Mouse (Mus musculus) forebrain, embryonic 15.5 days (tissue): ENCODE data around the gene Uhrf2. TPM values are rescaled to one million over a fixed set of nuclear protein-coding genes. Genes with fewer than 3 reads are reported as not detected.
"Not testable (repeated sequence)": the region's sequence is repeated elsewhere in the genome, so short reads cannot be mapped to it uniquely, and the experiment has no call there.

ENCODE experiments used
- ATAC-seq: fragments of 200-750 bp; cut with Nextera tagmentation; replicated peaks from 2 replicates; pipeline ENCODE4 v1.8.0; 2017; ENCODE audit warnings: mild to moderate bottlenecking, moderate TSS enrichment, moderate library complexity
- H3K27ac ChIP-seq: fragments of 300-500 bp; sonication (generic); replicated peaks from 2 replicates; pipeline ENCODE4 v1.5.1; 2015; ENCODE audit warnings: mild to moderate bottlenecking, inconsistent platforms
- H3K27me3 ChIP-seq: fragments of 300-500 bp; sonication (generic); 2 replicates; pipeline ENCODE4 v1.6.1; 2015; ENCODE audit warnings: inconsistent platforms
- H3K36me3 ChIP-seq: fragments of 300-500 bp; sonication (generic); 2 replicates; pipeline ENCODE4 v1.6.1; 2015; ENCODE audit warnings: mild to moderate bottlenecking, inconsistent platforms
- H3K4me1 ChIP-seq: fragments of 300-500 bp; sonication (generic); 2 replicates; pipeline ENCODE4 v1.6.1; 2015; ENCODE audit warnings: inconsistent platforms
- H3K4me2 ChIP-seq: fragments of 300-500 bp; sonication (generic); replicated peaks from 2 replicates; pipeline ENCODE4 v1.6.1; 2015; ENCODE audit warnings: mild to moderate bottlenecking, inconsistent platforms
- H3K4me3 ChIP-seq: fragments of 300-500 bp; sonication (generic); 2 replicates; pipeline ENCODE4 v1.5.1; 2015; ENCODE audit warnings: mild to moderate bottlenecking, inconsistent platforms
- H3K9ac ChIP-seq: fragments of 300-500 bp; sonication (generic); replicated peaks from 2 replicates; pipeline ENCODE4 v1.6.1; 2015; ENCODE audit warnings: mild to moderate bottlenecking, inconsistent platforms
- H3K9me3 ChIP-seq: fragments of 300-500 bp; sonication (generic); 2 replicates; pipeline ENCODE4 v1.6.1; 2016; ENCODE audit warnings: inconsistent platforms
- WGBS: fragments of 180-500 bp; shearing (Covaris S2); methylation state at CpG from one replicate; pipeline ENCODE4 v1.1.7; 2015; ENCODE audit warnings: mixed read lengths; 5-methylcytosine and 5-hydroxymethylcytosine counted together
- polyA plus RNA-seq: library from polyadenylated mRNA; unstranded; fragments of >200 nt; fragmentation: Nextera tagmentation; extraction: Ambion mirVana; gene quantifications from 2 replicates; pipeline ENCODE4 v1.2.1, GENCODE M21; 2015

Gene Uhrf2
- 68.7 and 69.1 TPM in 2 replicates for polyA plus RNA-seq

DNA sequence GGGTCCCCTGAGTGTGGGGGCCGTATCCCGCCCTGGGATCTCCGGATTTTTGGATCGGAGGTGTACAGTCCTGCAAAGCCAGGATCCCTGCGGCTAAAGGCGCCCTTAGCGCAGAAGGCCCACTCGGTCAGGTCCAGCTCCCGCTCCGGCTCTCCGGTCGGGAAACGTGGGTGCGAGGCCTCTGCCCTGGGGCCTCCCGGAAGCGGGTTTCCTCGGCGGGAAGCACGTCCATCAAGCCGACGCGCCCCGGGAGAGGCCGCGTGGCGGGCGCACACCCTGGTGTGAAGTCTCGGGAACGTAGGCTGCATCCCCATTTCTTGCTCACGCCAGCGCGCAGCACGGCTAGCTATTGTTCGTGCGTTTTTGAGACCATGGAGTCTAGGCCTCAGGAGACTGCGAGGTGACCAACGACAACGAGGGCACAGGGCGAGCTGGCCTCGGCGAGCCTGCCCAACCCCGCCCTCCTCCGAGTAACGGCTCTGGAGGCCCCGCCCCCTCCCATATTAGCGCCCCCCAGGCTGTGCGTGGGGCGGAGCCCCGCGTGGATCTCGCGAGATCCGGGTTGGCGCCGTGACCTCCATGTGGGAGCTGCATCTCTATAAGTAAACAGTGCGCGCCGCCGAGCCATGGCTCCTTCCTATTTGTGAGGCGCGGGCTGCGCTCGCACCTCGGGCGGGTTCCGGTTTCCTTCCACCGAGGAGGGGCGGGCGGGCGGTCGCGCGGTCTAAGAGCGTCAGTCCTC is at the start of gene Uhrf2:
Gene Uhrf2 (plus strand): TSS at position 620 of the 742 bp plus-strand sequence.
- H3K27ac ChIP-seq: peak within 1 kb of the TSS; percentile 93
- peak; percentile 98 for ATAC-seq
- peak within 1 kb of the TSS; percentile 96 for H3K9ac ChIP-seq
- peaks cover 40% of the 10 kb centered on the region for H3K4me1 ChIP-seq
- no peaks in the 10 kb centered on the region for H3K27me3 ChIP-seq
- H3K36me3 ChIP-seq: no peaks in the 10 kb centered on the region
- 2% methylated on average over 74 of the region's 74 CpGs for WGBS
- no peaks in the 10 kb centered on the region for H3K9me3 ChIP-seq
- peak within 1 kb of the TSS; percentile 79 for H3K4me3 ChIP-seq
- peak within 1 kb of the TSS; percentile 64 for H3K4me2 ChIP-seq

DNA sequence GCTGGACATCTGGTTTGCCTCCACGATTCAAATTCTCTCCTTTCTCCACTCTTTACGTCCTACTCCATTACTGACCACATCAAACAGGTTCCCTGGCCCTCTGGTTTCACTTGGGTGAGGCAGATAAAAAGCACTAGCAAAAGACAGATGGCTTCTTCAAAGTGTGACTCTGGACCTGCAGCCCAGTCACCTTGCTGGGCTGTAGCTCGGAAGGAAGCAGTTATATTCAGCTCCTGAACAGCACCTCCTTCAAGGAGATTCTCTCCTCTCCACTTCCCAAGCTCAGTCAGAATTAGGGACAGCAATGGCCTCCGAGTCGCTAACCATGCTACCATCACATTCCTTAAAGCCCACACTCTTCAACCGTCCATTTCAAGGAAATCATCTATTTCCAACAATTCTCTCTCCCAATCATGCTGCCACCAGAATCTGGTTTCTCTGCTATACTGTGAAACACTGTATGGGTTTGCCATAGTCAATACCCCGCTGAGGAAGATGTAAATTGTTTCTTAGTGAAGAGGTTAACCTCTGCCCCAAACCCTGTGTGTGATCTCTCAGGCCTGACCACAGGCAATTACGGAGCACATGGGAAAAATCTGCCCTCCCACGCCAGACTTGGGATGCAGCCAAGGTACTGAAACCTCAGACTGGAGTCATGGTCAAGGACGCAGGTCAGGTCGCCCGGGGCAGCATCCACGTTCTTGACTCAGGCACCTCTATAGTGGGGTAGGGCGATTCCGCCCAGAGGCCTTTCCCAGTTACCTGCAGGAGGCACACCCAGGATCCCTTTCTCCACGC is 45.9 kb upstream of the Uhrf2 start:
- Histone ChIP-seq H3K27me3 (no peaks in the 10 kb centered on the region), H3K4me2 (no peak overlapping the region), H3K9ac (no peak overlapping the region), H3K27ac (no peak overlapping the region), H3K36me3 (no peaks in the 10 kb centered on the region), H3K9me3 (no peaks in the 10 kb centered on the region), H3K4me1 (peaks cover 5% of the 10 kb centered on the region), H3K4me3 (no peak overlapping the region)
- WGBS: 81% methylated on average over 16 of the region's 16 CpGs
- ATAC-seq: no peak

DNA sequence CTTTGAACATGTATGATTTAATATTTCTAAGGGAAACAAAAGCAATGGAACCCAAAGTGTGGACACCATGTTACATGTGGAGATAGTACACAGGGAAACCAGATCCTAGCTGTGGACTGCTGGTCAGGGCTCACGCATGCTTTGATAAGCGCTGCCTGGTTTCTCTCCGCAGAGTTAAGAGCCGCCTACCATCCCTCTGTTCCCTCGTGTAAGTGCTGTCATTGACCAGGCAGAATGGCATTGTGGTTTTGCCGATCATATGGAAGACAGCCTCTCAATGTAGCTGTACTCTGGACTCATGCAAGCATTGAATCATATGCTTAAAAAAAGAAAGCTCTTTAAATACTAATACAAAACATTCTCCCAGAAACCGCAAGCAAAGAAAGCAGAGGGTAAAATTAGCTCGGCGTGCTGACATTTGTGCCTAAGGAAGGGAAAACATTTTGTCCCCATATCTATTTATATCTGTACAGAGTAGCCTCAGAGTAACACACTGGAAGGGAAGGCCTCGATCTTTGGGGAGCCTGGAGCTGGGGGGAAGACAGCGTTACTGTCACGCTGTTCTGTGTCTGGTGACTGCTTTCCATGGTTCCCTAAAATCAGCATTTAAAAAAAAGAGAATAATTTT is 43.7 kb upstream of the Uhrf2 start:
- H3K4me2 ChIP-seq: no peak overlapping the region
- H3K9me3 ChIP-seq: no peaks in the 10 kb centered on the region
- no peaks in the 10 kb centered on the region for H3K4me1 ChIP-seq
- WGBS: 86% methylated on average over 12 of the region's 12 CpGs
- no peak overlapping the region for H3K27ac ChIP-seq
- no peaks in the 10 kb centered on the region for H3K27me3 ChIP-seq
- H3K9ac ChIP-seq: no peak overlapping the region
- H3K4me3 ChIP-seq: no peak overlapping the region
- ATAC-seq: no peak
- H3K36me3 ChIP-seq: no peaks in the 10 kb centered on the region

DNA sequence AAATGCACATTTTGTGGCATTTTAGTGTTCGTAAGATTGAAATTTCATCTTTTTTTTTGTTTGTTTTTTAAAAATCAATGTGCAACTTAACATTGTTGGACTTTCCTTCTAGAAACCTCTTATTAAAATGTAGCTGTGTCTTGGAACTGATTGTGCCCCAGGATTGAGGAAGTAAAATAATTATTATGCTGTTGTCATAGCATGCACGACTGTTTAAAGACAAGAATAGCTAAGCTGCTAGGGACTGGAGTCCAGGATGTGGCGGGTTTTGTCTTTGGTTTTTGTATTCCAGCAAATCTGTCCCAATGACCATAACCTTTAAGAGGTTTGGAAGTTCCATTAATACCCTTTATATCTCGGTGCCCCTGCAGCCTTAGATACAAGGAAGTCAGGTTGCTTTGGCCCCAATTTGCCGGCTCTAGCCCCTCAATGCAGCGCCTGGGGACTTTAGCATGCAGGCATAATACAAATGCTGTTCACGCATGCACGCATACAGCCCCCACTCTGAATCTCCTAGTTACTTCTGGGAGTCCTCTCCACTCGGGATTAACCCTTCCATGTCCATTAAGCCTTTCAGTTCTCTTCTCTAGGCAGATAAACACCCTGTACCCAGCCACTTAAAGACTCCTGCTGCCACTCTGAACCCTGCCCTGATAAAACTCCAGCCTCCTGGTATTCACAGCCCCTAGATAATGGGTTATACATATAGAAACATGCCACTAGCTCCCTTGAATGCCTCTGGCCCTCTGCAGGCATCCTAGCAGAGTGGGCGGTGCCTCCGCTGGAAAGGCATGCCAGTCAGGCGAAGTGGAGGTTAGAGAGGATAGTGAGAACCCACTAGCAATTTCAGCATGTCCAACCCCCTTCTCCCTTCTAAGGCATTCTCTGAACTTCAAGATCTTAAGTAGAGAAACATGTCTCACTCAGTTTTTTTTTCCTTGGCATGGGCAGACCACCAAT is 29.6 kb upstream of the Uhrf2 start:
- Histone ChIP-seq H3K9ac (no peak overlapping the region), H3K27ac (no peak overlapping the region), H3K4me3 (no peak overlapping the region; the same call in 1 of the 2 replicates), H3K9me3 (no peaks in the 10 kb centered on the region), H3K36me3 (no peaks in the 10 kb centered on the region), H3K27me3 (no peaks in the 10 kb centered on the region), H3K4me1 (peaks cover 12% of the 10 kb centered on the region), H3K4me2 (peak overlapping the region; percentile 15; the same call in 1 of the 2 replicates)
- ATAC-seq: peak; percentile 69
- 26% methylated on average over 12 of the region's 12 CpGs for WGBS

DNA sequence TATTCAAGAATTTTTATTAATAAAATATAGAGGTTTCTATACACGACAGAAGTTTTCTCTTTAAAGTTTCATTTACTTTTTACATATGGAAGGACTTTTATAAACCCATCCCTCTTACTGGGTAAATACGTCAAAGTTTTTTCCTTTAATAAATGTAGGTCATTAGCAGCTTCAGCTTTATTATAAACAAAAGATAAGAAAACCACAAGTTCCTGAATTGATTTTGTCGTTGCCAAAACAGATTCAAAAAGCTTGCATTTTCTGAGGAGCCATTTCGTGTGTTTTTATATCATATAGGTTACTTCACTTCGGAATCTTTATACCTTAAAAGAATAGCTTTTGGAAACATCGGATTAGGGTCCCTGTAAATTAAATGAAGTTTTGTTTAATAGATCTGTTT is 28.8 kb upstream of the Uhrf2 start:
- 88% methylated on average over 6 of the region's 6 CpGs for WGBS
- H3K36me3 ChIP-seq: no peaks in the 10 kb centered on the region

DNA sequence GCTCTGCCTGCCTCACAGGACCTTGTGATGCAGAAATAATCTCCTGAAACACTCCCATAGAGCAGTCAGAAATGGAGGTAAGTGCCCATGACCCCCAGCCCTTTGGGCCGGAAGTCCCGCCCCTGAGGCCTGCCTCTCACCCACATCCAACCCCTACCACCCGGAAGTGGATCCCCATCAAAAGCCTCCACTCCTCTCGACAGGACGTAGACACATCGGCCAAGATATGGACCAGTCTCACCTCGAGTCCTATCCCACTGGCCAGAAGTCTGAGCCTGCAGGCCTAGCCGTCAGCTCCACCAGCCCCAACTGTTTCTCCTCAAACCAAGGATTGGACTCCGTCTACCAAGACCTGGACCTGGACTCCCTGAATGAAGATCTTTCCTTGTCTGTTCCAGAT is 26.7 kb upstream of the Uhrf2 start, which contains the start of gene Trpd52l3:
Gene Trpd52l3 (plus strand): TSS at position 170 of the 400 bp plus-strand sequence.
- Histone ChIP-seq H3K4me2 (no peak within 1 kb of the TSS), H3K9me3 (no peaks in the 10 kb centered on the region), H3K36me3 (no peaks in the 10 kb centered on the region), H3K27ac (no peak within 1 kb of the TSS), H3K4me1 (peaks cover 12% of the 10 kb centered on the region), H3K4me3 (no peak within 1 kb of the TSS), H3K9ac (no peak within 1 kb of the TSS), H3K27me3 (no peaks in the 10 kb centered on the region)
- no peak for ATAC-seq
- 95% methylated on average over 9 of the region's 9 CpGs for WGBS

More for the DNA sequence above, 28.8 kb upstream of the Uhrf2 start:
- peaks cover 12% of the 10 kb centered on the region for H3K4me1 ChIP-seq
- H3K9ac ChIP-seq: no peak overlapping the region
- H3K4me2 ChIP-seq: no peak overlapping the region
- no peaks in the 10 kb centered on the region for H3K27me3 ChIP-seq
- H3K4me3 ChIP-seq: no peak overlapping the region
- H3K9me3 ChIP-seq: no peaks in the 10 kb centered on the region
- no peak overlapping the region for H3K27ac ChIP-seq
- ATAC-seq: no peak

DNA sequence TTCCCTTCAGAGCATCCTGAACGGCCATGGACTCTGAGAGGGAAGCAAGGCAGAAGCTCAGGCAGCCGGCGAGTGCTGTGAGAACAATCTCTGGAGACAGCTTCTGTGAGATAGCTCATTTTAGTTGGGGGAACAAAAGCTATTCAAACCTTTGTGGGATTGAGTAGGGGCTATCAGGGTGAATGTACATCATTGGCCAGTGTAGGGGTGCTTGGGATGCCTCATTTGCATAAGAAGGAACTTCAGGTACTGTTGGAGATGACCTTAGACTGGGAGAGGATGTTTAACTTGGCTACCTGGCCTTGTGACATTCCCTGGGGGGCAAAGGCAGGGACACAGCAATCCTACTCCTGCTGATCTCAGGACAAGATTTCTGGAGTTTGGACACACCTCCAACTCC is 23.9 kb upstream of the Uhrf2 start:
- 69% methylated on average over 3 of the region's 3 CpGs for WGBS
- Histone ChIP-seq H3K36me3 (no peaks in the 10 kb centered on the region), H3K4me3 (no peak overlapping the region), H3K4me1 (no peaks in the 10 kb centered on the region), H3K9ac (no peak overlapping the region), H3K9me3 (no peaks in the 10 kb centered on the region), H3K27ac (no peak overlapping the region), H3K27me3 (no peaks in the 10 kb centered on the region), H3K4me2 (no peak overlapping the region)
- ATAC-seq: no peak

DNA sequence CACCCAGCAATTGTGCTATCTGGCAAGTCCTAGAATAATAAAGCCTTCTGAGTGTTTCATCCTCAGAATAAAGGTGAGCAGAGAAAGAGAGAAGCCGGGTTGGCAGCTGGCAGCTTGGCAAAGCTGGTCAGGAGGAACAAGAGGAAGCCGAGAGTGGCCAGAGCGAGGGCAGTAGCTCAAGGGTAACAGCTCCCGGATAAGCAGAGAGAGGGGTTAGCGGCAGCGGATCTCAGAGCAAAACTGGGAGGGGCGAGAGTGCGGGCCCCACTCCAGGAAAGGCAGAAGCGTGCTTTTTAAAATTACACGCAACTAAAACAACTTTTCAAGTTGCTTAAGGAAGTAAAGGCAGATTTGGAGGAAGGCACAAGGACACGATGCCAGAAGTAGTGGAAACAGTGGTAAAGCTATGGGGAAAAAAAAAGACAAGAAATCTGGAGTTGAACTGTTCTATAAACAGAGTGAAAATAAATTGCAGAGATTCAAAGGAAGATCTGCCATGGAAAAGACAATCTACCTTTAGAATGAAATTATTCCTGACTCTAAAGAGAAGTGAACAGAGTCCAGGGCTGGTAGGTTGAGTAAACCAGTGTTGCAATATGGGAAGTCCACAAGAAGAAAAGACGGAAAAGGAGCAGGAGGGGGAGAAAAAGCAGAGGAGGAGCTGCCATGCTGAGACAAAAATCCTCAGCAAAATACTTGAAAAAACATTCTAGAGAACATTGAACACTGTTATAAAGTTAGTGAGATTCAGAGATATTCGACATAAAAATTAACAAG is 19.6 kb upstream of the Uhrf2 start:
- Histone ChIP-seq H3K27ac (no peak overlapping the region), H3K9me3 (no peaks in the 10 kb centered on the region), H3K4me2 (no peak overlapping the region), H3K4me3 (no peak overlapping the region), H3K36me3 (no peaks in the 10 kb centered on the region), H3K9ac (no peak overlapping the region), H3K4me1 (no peaks in the 10 kb centered on the region), H3K27me3 (no peaks in the 10 kb centered on the region)
- no peak for ATAC-seq
- 80% methylated on average over 13 of the region's 13 CpGs for WGBS

DNA sequence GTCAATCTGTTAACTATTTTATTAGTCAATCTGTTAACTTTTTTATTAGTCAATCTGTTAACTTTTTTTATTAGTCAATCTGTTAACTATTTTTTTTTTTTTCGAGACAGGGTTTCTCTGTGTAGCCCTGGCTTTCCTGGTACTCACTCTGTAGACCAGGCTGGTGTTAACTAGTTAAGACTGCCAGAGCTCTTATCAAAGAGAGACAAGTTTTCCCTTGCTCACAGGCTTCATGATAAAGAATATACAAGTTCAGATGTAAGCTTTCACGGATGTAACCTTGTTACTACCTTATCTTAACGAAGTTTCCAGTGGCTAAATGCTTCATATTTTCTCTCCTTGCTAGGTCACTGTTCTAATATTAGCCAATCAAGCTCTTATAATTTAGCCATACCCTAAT is 16.0 kb upstream of the Uhrf2 start:
- Histone ChIP-seq H3K4me1 (no peaks in the 10 kb centered on the region), H3K27me3 (no peaks in the 10 kb centered on the region), H3K36me3 (no peaks in the 10 kb centered on the region), H3K4me2 (no peak overlapping the region), H3K27ac (no peak overlapping the region), H3K9ac (no peak overlapping the region), H3K4me3 (no peak overlapping the region), H3K9me3 (no peaks in the 10 kb centered on the region)
- ATAC-seq: no peak
- WGBS: 85% methylated on average over 3 of the region's 3 CpGs

DNA sequence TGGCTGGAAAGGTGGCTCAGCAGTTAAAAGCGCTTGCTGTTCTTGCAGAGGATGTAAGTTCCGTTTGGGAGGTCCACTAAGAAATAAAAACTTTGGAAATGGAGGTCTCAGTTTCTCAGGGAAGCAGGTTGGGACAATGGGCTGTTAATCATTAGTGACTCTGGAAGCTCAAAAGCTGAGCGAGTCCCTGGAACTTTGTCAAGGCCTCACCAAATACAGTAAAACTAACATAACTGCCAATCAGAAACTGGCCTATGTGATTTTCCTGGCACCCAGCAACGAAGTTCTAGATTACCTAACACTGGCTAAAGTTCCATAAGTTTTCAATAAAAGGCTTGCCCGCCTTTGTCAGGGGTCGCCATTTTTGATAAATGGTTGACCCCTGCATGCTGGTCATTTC is 14.2 kb upstream of the Uhrf2 start:
- no peak for ATAC-seq

DNA sequence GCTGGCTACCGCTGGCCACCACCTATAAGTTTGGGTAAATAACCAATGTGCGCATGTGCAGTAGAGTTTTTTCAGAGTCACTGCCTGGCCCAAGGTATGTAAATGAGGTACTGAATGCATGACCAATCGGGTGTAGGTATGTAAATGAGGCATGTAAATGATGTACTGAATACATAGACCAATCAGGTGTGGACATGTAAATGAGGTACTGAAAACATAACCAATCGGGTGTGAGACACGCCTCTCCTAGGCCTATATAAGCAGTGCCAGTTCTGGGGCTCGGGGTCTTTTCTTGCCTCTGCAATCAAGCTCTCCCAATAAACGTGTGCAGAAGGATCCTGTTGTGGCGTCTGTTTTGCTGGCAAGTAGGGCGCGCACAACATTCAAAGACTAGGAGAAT is 6.9 kb upstream of the Uhrf2 start:
- H3K27ac ChIP-seq, H3K4me3 ChIP-seq, H3K36me3 ChIP-seq, H3K9ac ChIP-seq, H3K4me2 ChIP-seq, H3K4me1 ChIP-seq, H3K9me3 ChIP-seq, ATAC-seq, H3K27me3 ChIP-seq: not testable (repeated sequence)
- 94% methylated on average over 10 of the region's 10 CpGs for WGBS

More for the DNA sequence above, 14.2 kb upstream of the Uhrf2 start:
- no peak overlapping the region for H3K4me3 ChIP-seq
- WGBS: 75% methylated on average over 6 of the region's 6 CpGs
- H3K4me1 ChIP-seq: no peaks in the 10 kb centered on the region
- no peaks in the 10 kb centered on the region for H3K27me3 ChIP-seq
- no peaks in the 10 kb centered on the region for H3K9me3 ChIP-seq
- H3K36me3 ChIP-seq: no peaks in the 10 kb centered on the region
- H3K9ac ChIP-seq: no peak overlapping the region
- H3K4me2 ChIP-seq: no peak overlapping the region
- no peak overlapping the region for H3K27ac ChIP-seq
